Mouse (Mus musculus) T-helper 2 cell (primary cell): ENCODE results near the gene Folh1.
"Not testable (repeated sequence)": the region's sequence is repeated elsewhere in the genome, so short reads cannot be mapped to it uniquely, and the experiment has no call there.

Experiments
- in situ Hi-C: fragments of 300-600 bp; cut with MboI, MseI; formaldehyde crosslinking; loops from one replicate; pipeline ENCODE4 v1.15.1; 2025; ENCODE audit warnings: high pct_unique_total_duplicates

Folh1 gene

DNA sequence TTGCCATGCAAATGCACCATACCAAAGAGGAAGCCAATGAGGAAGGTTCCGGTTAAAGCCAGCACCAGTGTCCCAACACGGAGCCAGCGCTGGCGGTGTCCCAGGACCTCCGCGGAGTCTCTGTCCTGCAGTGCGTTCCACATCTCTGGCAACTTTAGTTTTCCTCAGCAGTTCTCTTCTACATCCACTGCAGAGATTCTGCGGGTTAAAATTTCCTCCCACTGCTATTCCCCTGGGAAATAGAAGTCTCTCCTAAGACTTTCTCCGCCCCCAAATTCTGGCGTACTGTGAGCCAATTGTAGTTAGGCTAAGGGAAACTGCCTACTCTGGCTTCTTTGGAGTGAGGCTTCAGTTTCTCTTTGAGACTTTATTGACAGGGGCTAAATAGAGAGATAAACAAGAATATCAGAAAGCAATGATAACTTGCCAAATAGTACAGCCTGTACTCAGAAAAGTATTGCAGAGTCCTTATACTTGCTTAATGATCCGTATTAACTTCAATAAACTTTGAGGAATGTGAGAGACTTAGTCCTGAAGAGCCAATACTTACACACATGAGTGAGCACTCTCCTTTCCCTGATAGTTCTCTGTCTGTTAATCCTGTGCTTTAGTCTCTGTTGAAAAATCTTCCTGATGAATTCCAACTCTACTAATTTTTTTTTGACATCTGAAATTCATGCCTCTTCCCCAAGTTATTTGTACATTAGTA lies at the start of gene Folh1:
TSS of gene Folh1 (minus strand) at position 327 of the 709 bp plus-strand sequence.
- in situ Hi-C loops = no loop called here

DNA sequence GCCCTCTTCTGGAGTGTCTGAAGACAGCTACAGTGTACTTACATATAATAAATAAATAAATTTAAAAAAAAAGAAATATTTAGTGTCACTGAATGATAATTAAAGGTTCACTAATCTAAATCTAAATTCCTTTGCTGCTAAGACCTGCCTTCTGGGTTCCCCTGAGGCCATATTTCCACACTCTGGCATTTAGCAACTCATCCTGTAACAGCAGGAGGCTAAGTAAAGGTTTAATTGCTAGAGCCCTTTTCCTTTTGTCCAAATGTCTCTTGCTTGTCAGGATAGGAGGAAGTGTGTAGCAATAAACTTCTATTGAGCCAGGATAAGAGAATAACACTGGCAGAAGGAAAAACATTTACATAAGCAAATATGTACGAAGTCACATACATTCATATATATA lies 40.7 kb upstream of the Folh1 start:
- in situ Hi-C loops = no loop called here

DNA sequence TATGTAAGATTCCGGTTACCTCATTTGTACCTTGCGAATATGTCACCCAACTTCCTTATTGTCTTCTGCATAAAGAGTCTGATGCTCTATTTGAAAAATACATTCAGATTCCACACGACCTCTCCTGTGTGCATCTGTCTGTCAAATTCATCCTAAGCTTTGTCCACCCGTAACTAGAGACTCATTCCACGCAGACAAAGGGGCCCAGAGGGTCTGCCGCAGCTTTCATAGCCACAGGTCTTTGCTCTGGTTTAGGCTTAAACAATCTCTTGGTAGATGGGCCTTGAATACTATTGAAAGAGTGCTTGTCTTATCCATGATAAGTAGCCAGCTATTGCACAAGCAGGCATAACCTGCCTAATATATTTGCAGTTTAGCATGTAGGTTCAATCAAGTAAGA lies 40.0 kb upstream of the Folh1 start:
- in situ Hi-C loops = not testable (repeated sequence)

DNA sequence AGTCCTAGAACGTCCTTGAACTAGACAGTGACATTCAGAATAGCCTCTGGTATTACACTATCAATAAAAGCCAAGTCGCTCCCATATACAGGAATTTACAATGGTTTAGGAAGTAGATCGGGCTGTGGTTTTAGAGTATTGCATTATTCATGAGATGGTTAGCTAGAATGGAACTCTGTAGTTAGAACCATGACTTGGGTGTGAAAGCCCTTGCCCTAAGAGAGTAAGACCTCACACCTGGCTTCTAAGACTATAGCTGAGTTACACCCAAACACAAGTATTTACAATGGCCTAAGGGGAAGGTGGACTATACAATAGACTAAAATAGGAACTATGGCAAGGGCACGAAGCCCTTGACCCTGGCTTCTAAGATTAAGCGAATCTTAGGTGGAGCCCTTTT lies 39.5 kb upstream of the Folh1 start:
- in situ Hi-C loops = not testable (repeated sequence)

DNA sequence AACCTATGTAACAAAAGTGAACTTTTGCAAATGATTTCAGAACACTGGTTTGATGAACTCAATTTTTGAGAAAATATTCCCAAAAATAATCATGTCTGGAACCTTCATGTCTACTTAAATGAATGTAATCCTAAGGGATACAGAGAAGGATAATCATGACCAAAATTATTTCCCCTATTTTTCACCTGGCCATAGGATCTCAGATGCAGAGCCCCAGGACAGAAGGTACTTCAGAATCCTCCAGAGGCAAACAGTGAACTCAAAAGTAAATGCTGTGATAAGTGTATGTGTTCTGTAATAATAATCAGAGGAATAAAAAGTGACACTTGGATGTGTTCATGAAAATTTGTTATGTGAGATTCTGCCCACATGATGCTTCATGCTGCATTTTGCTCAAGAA lies 19.0 kb upstream of the Folh1 start, which contains the start of gene Vmn2r77:
TSS of gene Vmn2r77 (plus strand) at position 301 of the 400 bp plus-strand sequence.
- in situ Hi-C loops = no loop called here

DNA sequence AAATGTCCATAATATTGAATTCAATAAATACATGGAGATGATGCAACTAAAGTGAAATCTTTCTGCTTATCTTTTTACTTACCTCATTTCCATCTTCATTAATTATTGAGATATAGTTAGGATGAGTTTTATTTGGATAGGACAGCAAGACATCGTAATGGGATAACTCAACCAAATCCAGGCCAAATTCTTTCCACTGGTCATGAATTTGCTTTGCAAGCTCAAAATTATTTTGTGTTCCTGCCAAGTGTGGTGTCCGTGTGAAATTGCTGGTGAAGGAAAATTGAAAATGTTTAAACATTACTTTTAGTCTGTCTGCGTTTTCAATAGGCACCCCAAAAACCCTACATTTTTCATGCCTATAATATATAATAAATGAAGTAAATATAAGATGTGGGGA lies 4.1 kb downstream of the Folh1 start:
- in situ Hi-C loops = no loop called here

DNA sequence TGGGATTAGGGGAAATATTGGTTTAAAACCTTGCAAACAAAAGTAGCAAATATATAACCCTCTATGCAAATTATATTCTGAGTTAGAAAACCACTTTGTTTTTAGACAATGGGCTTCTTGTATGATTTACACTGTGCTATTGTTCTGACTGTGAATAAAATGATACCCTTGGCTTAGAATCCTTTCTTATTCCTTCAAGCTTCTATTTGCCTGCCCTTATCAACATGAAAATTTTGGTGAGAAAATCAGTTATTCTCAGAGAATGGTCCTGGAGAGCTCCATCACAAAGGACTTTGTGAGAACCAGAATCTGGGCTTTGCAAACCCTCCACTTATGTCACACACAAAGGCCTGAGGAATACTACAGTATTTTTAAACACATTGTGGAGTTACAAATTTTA lies 11.1 kb downstream of the Folh1 start:
- in situ Hi-C loops = no loop called here

DNA sequence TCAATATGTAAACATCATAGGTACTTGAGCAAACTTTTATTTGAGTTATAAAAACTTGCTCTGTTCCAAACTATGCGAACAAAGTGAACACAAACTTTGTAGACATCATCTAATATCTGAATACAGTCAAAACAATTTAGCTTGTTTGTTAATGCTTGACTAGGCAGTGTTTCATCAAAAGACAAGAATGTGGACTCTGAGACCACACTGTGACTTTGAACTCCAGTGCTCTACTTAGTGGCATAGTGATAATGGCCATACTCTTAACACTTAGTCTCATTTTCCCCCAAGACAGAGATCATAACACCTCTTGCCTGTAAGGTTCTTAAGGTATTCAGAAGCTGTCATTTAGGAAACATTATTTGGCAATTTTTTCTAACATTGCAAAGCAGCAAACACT lies 15.0 kb downstream of the Folh1 start:
- in situ Hi-C loops = no loop called here

DNA sequence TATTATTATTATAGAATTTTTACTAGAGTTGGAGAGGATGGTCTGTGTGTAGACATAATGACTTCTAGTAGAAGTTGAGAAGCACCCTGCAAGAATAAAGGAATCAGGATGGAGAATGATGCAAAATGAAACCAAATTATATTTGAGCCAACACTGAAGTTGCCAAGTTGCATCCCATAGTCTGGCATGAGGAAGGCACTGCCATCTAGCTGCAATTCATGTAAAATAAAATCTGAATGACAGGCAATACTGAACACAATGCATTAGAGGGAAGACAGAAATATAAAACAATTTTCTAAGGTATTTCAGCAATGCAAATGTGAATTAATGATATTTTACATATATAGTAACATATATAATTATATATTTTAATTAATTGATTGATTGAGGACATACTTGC lies 50.7 kb downstream of the Folh1 start:
- in situ Hi-C loops = no loop called here

DNA sequence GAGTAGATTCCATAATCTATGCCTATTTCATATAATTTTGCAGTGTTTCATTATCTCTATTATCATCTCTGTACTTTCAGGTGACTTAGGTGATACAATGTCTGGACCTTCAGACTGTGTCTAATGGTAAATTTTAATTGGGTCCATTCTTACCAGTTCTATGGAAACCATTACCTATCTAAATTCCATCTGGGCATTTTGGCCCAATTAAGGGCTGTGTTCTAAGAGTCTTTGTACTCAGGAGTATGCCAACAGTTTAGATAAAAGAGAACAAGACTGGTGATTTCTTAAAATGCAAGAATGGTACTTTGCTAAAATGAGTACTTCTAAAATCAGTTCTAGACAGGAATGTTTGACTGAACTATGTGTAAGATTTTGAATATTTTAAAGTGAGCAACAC lies 87.7 kb downstream of the Folh1 start, which contains the start of gene Olfr292:
TSS of gene Olfr292 (plus strand) at position 301 of the 400 bp plus-strand sequence.
- in situ Hi-C loops = no loop called here
